Mouse (Mus musculus) stomach, embryonic 14.5 days (tissue): ENCODE results near the gene Rnf208. TPM values are rescaled to one million over a fixed set of nuclear protein-coding genes. Genes with fewer than 3 reads are reported as not detected.

Source experiments
- ATAC-seq: fragments of 200-750 bp; cut with Nextera tagmentation; 2 replicates; pipeline ENCODE4 v1.8.0; 2017; ENCODE audit warnings: low read depth, moderate TSS enrichment; ENCODE audit not compliant: insufficient number of reproducible peaks, insufficient read depth, low FRiP score
- H3K27ac ChIP-seq: fragments of 300-500 bp; sonication (generic); 2 replicates; pipeline ENCODE4 v1.5.1; 2014; ENCODE audit warnings: mild to moderate bottlenecking, low read length, moderate library complexity, mixed read lengths
- H3K27me3 ChIP-seq: fragments of 300-500 bp; sonication (generic); 2 replicates; pipeline ENCODE4 v1.6.1; 2014; ENCODE audit warnings: low read length, control low read depth, mixed read lengths; ENCODE audit not compliant: control insufficient read depth, insufficient read depth
- H3K36me3 ChIP-seq: fragments of 300-500 bp; sonication (generic); 2 replicates; pipeline ENCODE4 v1.6.1; 2014; ENCODE audit warnings: mild to moderate bottlenecking, control low read depth, low read length, moderate library complexity, mixed read lengths; ENCODE audit not compliant: control insufficient read depth, insufficient read depth
- H3K4me1 ChIP-seq: fragments of 300-500 bp; sonication (generic); 2 replicates; pipeline ENCODE4 v1.6.1; 2014; ENCODE audit warnings: low read length, control low read depth, mixed read lengths; ENCODE audit not compliant: control insufficient read depth, insufficient read depth
- H3K4me2 ChIP-seq: fragments of 300-500 bp; sonication (generic); replicated peaks from 2 replicates; pipeline ENCODE4 v1.6.1; 2014; ENCODE audit warnings: low read depth, low read length, control low read depth
- H3K4me3 ChIP-seq: fragments of 300-500 bp; sonication (generic); 2 replicates; pipeline ENCODE4 v1.5.1; 2014; ENCODE audit warnings: low read depth, low read length, control low read depth
- H3K9ac ChIP-seq: fragments of 300-500 bp; sonication (generic); replicated peaks from 2 replicates; pipeline ENCODE4 v1.6.1; 2014; ENCODE audit warnings: low read depth, mild to moderate bottlenecking, control low read depth, low read length, moderate library complexity, mixed read lengths
- H3K9me3 ChIP-seq: fragments of 300-500 bp; sonication (generic); 2 replicates; pipeline ENCODE4 v1.6.1; 2016; ENCODE audit warnings: low read depth, low read length, control low read depth; ENCODE audit not compliant: control insufficient read depth
- WGBS: fragments of 180-500 bp; shearing (Covaris S2); extraction: QIAGEN DNeasy Blood & Tissue Kit; methylation state at CpG from one replicate; pipeline ENCODE4 v1.1.7; 2014; 5-methylcytosine and 5-hydroxymethylcytosine counted together
- polyA plus RNA-seq: library from polyadenylated mRNA; unstranded; fragments of >200 nt; fragmentation: Nextera tagmentation; extraction: Ambion mirVana; gene quantifications from 2 replicates; pipeline ENCODE4 v1.2.1, GENCODE M21; 2014

Rnf208 gene
- polyA plus RNA-seq, 1 experiment from 2014 or later = 11.9 TPM

- no peak for ATAC-seq
- H3K4me1 ChIP-seq = peaks cover 9% of the 10 kb centered on the region; the same call in 1 of the 2 replicates
- WGBS = 48% methylated on average over 11 of the region's 12 CpGs
- H3K9me3 ChIP-seq = no peaks in the 10 kb centered on the region
- no peaks in the 10 kb centered on the region; the same call in none of the 2 replicates for H3K27me3 ChIP-seq
- no peak overlapping the region for H3K27ac ChIP-seq
- H3K4me2 ChIP-seq = peak overlapping the region; percentile 99
- no peaks in the 10 kb centered on the region for H3K36me3 ChIP-seq
- H3K4me3 ChIP-seq = peak overlapping the region; percentile 50
- H3K9ac ChIP-seq = no peak overlapping the region
Observed at GRCm38 (mm10) chr2:25261870-25262269, 19.8 kb downstream of the Rnf208 start.

- peak within 1 kb of the TSS; percentile 23 for H3K9ac ChIP-seq
- peaks cover 9% of the 10 kb centered on the region; the same call in 1 of the 2 replicates for H3K4me1 ChIP-seq
- H3K4me3 ChIP-seq = peak within 1 kb of the TSS; percentile 50
- WGBS = under 1% methylated on average over 39 of the region's 39 CpGs
- no peaks in the 10 kb centered on the region for H3K9me3 ChIP-seq
- no peaks in the 10 kb centered on the region for H3K36me3 ChIP-seq
- H3K27ac ChIP-seq = no peak within 1 kb of the TSS
- ATAC-seq = peak; percentile 97
- peak within 1 kb of the TSS; percentile 99 for H3K4me2 ChIP-seq
- no peaks in the 10 kb centered on the region; the same call in none of the 2 replicates for H3K27me3 ChIP-seq
Observed at GRCm38 (mm10) chr2:25262291-25262767, 20.3 kb downstream of the Rnf208 start, which contains the start of gene Tprn. TSS of gene Tprn (plus strand) at chr2:25262618.

DNA sequence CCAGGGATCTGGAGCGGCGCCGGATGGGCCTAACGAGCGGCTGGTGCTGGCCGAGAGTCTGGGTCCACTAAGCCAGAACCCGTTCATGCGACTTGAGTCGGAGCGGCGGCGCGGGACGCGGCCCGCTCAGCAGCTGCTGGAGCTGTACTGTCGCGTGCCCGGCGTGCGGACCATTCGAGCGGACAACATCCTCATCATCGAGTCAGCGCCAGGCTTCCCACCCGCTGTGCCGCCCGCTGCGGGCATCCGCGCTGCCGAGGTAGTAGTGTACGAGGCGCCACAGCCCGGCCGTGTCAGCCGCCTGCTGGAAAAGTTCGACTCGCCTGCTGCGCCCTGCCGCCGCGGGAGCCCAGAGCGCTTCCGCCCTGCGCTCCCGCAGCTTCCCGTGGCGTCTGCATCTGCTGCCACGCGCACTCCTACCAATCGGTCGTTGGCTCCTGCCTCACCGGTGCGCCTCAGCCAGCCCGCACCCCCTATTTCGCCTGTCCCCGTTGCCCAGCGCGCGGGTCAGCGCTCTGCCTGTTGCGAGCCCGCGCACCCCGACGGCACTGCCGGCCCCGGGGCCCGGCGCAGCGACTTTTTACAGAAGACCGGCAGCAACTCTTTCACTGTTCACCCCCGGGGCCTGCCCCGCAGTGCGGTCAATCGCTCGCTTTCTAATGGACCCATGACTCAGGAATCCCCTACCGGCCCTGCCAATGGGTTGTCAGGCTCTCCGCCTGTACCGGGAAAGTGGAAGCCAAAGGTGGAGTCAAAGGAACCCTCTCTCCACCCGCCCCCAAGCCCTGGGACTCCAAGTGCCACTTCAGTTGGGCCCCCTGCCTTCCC lies 21.0 kb downstream of the Rnf208 start:
- H3K4me2 ChIP-seq = peak overlapping the region; percentile 99
- no peaks in the 10 kb centered on the region; the same call in none of the 2 replicates for H3K27me3 ChIP-seq
- no peak overlapping the region for H3K27ac ChIP-seq
- WGBS = under 1% methylated on average over 82 of the region's 82 CpGs
- peak overlapping the region; percentile 50 for H3K4me3 ChIP-seq
- no peak for ATAC-seq
- H3K9me3 ChIP-seq = no peaks in the 10 kb centered on the region
- H3K4me1 ChIP-seq = peaks cover 9% of the 10 kb centered on the region; the same call in 1 of the 2 replicates
- H3K9ac ChIP-seq = peak overlapping the region; percentile 23
- H3K36me3 ChIP-seq = no peaks in the 10 kb centered on the region; the same call in 1 of the 2 replicates

- Histone ChIP-seq H3K27ac (no peak overlapping the region), H3K4me2 (peak overlapping the region; percentile 99), H3K4me1 (peaks cover 9% of the 10 kb centered on the region; the same call in 1 of the 2 replicates), H3K36me3 (no peaks in the 10 kb centered on the region; the same call in 1 of the 2 replicates), H3K9me3 (no peaks in the 10 kb centered on the region), H3K27me3 (no peaks in the 10 kb centered on the region; the same call in none of the 2 replicates), H3K9ac (peak overlapping the region; percentile 23; the same call in 1 of the 2 replicates), H3K4me3 (peak overlapping the region; percentile 50)
- ATAC-seq = no peak
- 22% methylated on average over 12 of the region's 12 CpGs for WGBS
Observed at GRCm38 (mm10) chr2:25263623-25264285, 21.7 kb downstream of the Rnf208 start.

- Histone ChIP-seq H3K9me3 (no peaks in the 10 kb centered on the region), H3K27ac (no peak overlapping the region), H3K27me3 (no peaks in the 10 kb centered on the region; the same call in none of the 2 replicates), H3K4me1 (peaks cover 9% of the 10 kb centered on the region; the same call in 1 of the 2 replicates), H3K9ac (no peak overlapping the region), H3K36me3 (no peaks in the 10 kb centered on the region; the same call in 1 of the 2 replicates), H3K4me2 (peak overlapping the region; percentile 99; the same call in 1 of the 2 replicates), H3K4me3 (no peak overlapping the region)
- 76% methylated on average over 5 of the region's 5 CpGs for WGBS
- ATAC-seq = no peak
Observed at GRCm38 (mm10) chr2:25264286-25264660, 22.2 kb downstream of the Rnf208 start.

GRCm38 (mm10) chr2:25264851-25265250 lies 22.8 kb downstream of the Rnf208 start:
- WGBS = 70% methylated on average over 3 of the region's 3 CpGs
- no peaks in the 10 kb centered on the region for H3K9me3 ChIP-seq
- H3K27ac ChIP-seq = no peak overlapping the region
- no peak overlapping the region for H3K9ac ChIP-seq
- no peak for ATAC-seq
- no peak overlapping the region for H3K4me3 ChIP-seq
- 0 out of 2 replicates have a peak overlapping the region, but pooled peaks have one; percentile 10 for H3K4me2 ChIP-seq
- H3K27me3 ChIP-seq = no peaks in the 10 kb centered on the region; the same call in none of the 2 replicates
- H3K36me3 ChIP-seq = peaks cover 2% of the 10 kb centered on the region; the same call in 1 of the 2 replicates
- peaks cover 9% of the 10 kb centered on the region; the same call in 1 of the 2 replicates for H3K4me1 ChIP-seq

DNA sequence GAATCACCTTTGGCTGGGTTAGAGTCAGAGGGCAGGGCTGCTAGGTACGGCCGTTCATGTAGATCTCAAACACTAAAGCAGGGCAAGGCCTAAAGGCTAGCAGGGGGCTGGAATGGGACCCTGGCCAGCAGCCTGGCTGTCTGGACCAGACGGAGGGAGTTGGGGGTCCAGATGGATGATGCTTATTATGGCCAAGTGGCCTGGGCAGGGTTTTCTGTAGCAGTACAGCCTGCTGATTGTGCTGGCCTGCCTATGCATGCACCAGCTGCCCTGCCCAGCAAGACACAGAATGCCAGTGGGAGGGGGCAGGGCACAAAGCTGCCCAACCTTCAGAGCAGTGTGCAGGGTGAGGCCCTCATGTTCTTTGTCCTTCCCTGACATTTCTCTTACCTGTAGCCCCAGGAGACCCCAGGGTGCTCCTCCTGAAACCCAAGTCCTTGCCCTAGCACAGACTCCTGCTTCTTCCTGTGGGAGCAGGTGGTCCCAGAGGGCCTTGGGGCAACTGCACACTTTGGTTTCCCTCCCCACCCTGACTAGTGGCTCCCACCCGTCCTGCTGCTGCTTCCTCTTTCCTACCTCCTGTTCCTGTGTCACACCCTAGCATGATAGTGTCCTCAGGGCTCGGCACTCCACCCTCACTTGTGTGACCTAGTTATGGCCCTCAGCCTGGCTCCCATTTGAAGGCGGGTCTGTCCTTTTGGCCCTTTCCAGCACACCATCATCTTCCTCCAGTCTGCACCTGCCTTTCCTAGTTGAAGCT lies 24.0 kb downstream of the Rnf208 start:
- Histone ChIP-seq H3K9me3 (no peaks in the 10 kb centered on the region), H3K4me1 (peaks cover 12% of the 10 kb centered on the region; the same call in 1 of the 2 replicates), H3K9ac (no peak overlapping the region; the same call in 1 of the 2 replicates), H3K27me3 (no peaks in the 10 kb centered on the region; the same call in none of the 2 replicates), H3K4me2 (peak overlapping the region; percentile 24; the same call in 1 of the 2 replicates), H3K27ac (peak overlapping the region; percentile 18; the same call in 1 of the 2 replicates), H3K4me3 (no peak overlapping the region), H3K36me3 (peaks cover 13% of the 10 kb centered on the region; the same call in 1 of the 2 replicates)
- WGBS = 57% methylated on average over 6 of the region's 6 CpGs
- no peak for ATAC-seq
